Mouse (Mus musculus): ENCODE measurements around the gene Ccl6. TPM values are rescaled to one million over a fixed set of nuclear protein-coding genes. Genes with fewer than 3 reads are reported as not detected.

The Ccl6 gene
- polyA plus RNA-seq, 1 experiment: 10.4 TPM

- Histone ChIP-seq H3K27ac (ENCODE audit: control insufficient read depth, insufficient read depth, low read length) (no peak overlapping the region), H3K4me1 (replicated peaks; ENCODE audit: control insufficient read depth, insufficient read depth, low read length) (no peaks in the 10 kb centered on the region), H3K4me3 (ENCODE audit: control insufficient read depth, insufficient read depth, low read length) (no peak overlapping the region), H3K27me3 (ENCODE audit: control insufficient read depth, insufficient read depth, low read length) (no peaks in the 10 kb centered on the region), H3K36me3 (ENCODE audit: control insufficient read depth, insufficient read depth, low read length) (no peaks in the 10 kb centered on the region)
- no peak for DNase-seq
- TF ChIP-seq POLR2A (IDR thresholded peaks at IDR 0.05; ENCODE audit: control insufficient read depth, extremely low read depth, insufficient read depth, low read length, poor library complexity): no peak
- TF ChIP-seq CTCF (IDR thresholded peaks at IDR 0.05; ENCODE audit: borderline replicate concordance, control insufficient read depth, extremely low read depth, insufficient read depth, low read length, poor library complexity): no peak
- WGBS: 61% methylated on average over 2 of the region's 2 CpGs
Observed at GRCm38 (mm10) chr11:83584232-83584631, 8.7 kb downstream of the Ccl6 start.

DNA sequence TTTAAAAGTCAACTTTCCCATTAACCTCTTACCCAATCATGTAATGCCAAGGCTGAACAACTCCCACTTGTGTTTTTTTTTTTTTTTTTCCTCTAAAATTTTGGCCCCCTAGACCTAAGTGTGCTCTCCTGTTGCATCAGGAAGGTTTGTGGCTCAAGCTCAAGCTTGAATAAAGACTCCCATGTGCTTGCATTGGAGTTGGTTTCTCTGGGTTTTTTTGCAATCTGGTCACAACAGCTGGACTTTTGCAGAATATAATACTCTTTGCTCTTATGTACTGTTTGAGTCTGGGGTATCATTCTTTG lies 9.5 kb downstream of the Ccl6 start:
- H3K27me3 ChIP-seq (ENCODE audit: control insufficient read depth, insufficient read depth, low read length): no peaks in the 10 kb centered on the region
- no peak for DNase-seq
- H3K36me3 ChIP-seq (ENCODE audit: control insufficient read depth, insufficient read depth, low read length): no peaks in the 10 kb centered on the region
- no peaks in the 10 kb centered on the region for H3K4me1 ChIP-seq (replicated peaks; ENCODE audit: control insufficient read depth, insufficient read depth, low read length)
- TF ChIP-seq POLR2A (IDR thresholded peaks at IDR 0.05; ENCODE audit: control insufficient read depth, extremely low read depth, insufficient read depth, low read length, poor library complexity) (no peak), CTCF (IDR thresholded peaks at IDR 0.05; ENCODE audit: borderline replicate concordance, control insufficient read depth, extremely low read depth, insufficient read depth, low read length, poor library complexity) (no peak)
- no peak overlapping the region for H3K4me3 ChIP-seq (ENCODE audit: control insufficient read depth, insufficient read depth, low read length)
- no peak overlapping the region for H3K27ac ChIP-seq (ENCODE audit: control insufficient read depth, insufficient read depth, low read length)

DNA sequence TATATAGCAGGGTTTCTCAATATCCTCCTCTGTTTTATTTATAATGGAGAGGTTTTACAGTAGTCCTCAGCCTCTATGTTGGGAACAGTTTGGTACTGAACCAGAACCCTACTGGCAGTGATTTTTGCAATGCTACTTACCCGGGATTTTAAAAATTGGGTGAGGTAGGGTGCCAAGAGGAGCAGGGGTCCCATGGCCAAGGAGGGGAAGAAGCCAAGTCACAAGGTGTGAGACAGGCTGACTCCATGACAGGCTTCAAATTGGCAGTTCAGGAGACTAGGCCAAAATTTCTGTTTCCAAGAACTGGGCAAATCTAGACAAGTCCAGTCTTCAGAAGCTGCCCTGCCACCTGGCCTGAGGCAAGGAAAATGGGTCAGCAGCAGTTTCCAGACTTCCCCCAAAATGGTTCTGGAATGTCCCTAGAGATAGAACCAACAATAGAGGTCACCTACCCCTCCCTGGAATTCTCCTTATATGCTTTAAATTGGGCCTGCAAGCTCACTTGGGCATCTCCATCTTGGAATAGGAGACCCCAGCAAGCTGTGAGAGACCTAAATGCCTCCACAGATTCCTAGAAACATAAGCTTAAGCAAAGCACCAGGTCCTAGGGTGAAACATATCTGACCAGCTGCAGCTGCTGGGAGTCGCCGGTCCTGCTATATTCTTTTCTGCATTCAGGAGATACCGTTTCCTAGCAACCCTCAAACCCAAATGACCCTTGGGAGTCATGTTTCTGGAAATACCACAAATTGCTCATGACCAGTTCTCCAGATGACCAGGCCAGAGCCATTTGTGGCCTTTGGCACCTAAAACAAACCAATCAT lies 10.0 kb downstream of the Ccl6 start:
- H3K27ac ChIP-seq (ENCODE audit: control insufficient read depth, insufficient read depth, low read length): no peak overlapping the region
- H3K36me3 ChIP-seq (ENCODE audit: control insufficient read depth, insufficient read depth, low read length): no peaks in the 10 kb centered on the region
- H3K27me3 ChIP-seq (ENCODE audit: control insufficient read depth, insufficient read depth, low read length): no peaks in the 10 kb centered on the region
- H3K4me3 ChIP-seq (ENCODE audit: control insufficient read depth, insufficient read depth, low read length): no peak overlapping the region
- no peaks in the 10 kb centered on the region for H3K4me1 ChIP-seq (replicated peaks; ENCODE audit: control insufficient read depth, insufficient read depth, low read length)
- no peak for TF ChIP-seq POLR2A (IDR thresholded peaks at IDR 0.05; ENCODE audit: control insufficient read depth, extremely low read depth, insufficient read depth, low read length, poor library complexity)
- TF ChIP-seq CTCF (IDR thresholded peaks at IDR 0.05; ENCODE audit: borderline replicate concordance, control insufficient read depth, extremely low read depth, insufficient read depth, low read length, poor library complexity): no peak
- no peak for DNase-seq
- WGBS: 89% methylated on average over 4 of the region's 4 CpGs

DNA sequence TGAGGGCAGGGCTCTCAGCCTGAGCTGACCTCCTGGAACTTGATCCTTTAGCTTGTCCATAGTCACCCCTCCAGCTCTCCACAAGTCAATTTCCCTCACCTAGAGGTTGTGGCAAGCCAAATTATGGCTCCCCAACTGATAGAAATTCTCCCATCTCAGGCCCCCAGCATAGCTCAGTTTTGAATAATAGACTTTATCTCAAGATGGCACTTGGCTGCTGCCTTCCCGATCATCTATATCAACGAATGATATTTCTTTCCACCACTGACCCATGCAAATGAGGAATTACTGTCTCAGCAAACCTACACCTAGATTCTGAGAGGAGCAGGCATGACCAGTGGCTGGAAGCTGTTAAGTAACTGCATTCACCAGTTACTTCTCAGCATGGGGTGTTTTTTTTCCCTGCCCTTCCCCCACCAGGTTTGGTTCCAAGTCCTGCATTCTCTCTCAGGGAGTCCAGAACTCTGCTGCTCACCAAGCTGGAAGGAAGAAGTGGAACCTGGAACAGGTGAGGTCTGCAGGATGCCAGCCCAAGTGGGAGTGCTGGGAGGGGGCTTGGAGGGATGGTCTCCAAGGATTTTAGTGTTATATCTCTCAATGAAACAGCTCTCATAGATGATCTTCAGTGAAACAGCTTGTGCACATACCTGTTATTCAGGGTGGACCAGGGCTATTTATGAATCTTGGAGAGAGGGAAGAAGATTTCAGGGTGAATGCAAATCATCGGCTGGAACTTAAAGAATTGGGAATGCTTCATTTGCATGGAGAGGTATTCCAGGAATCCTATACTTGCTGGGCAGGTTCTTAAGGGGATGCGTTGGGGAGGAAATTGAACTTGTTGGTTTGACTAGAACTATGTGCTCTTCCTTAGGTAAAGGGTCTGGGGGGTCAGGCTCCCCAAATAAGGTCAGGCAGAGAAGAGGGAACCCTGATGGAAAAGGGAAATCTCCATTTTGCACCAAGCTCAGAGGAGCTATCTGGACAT lies 11.0 kb downstream of the Ccl6 start:
- no peaks in the 10 kb centered on the region for H3K27me3 ChIP-seq (ENCODE audit: control insufficient read depth, insufficient read depth, low read length)
- TF ChIP-seq POLR2A (IDR thresholded peaks at IDR 0.05; ENCODE audit: control insufficient read depth, extremely low read depth, insufficient read depth, low read length, poor library complexity): no peak
- no peak for TF ChIP-seq CTCF (IDR thresholded peaks at IDR 0.05; ENCODE audit: borderline replicate concordance, control insufficient read depth, extremely low read depth, insufficient read depth, low read length, poor library complexity)
- no peaks in the 10 kb centered on the region for H3K4me1 ChIP-seq (replicated peaks; ENCODE audit: control insufficient read depth, insufficient read depth, low read length)
- H3K27ac ChIP-seq (ENCODE audit: control insufficient read depth, insufficient read depth, low read length): no peak overlapping the region
- DNase-seq: no peak
- H3K36me3 ChIP-seq (ENCODE audit: control insufficient read depth, insufficient read depth, low read length): no peaks in the 10 kb centered on the region
- H3K4me3 ChIP-seq (ENCODE audit: control insufficient read depth, insufficient read depth, low read length): no peak overlapping the region
- 96% methylated on average over 4 of the region's 4 CpGs for WGBS

DNA sequence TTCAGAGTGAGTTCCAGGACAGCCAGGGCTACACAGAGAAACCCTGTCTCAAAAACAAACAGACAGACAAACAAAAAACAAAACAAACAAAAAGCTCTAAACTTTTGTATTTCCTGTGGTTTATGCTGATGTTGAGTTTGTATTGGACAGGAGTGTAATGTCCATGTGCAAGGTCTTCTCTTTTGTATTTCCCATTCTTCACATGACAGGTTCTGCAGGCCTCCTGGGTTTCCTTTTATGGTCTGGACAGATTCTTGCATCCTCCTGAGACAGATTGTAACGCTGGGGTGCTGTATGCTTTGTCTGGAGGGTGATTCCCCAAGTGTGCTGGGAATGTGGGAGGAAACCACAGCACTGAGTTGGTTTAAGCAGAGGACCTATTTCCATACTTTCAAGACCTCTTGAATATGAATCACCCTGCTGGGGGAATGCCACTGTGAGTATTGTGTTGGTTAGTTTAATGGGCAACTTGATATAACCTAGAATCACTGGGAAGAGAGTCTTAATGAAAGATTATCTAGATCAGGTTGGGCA lies 12.1 kb downstream of the Ccl6 start:
- H3K27ac ChIP-seq (ENCODE audit: control insufficient read depth, insufficient read depth, low read length): no peak overlapping the region
- H3K36me3 ChIP-seq (ENCODE audit: control insufficient read depth, insufficient read depth, low read length): no peaks in the 10 kb centered on the region
- 62% methylated on average over 1 of the region's 1 CpGs for WGBS
- no peaks in the 10 kb centered on the region for H3K27me3 ChIP-seq (ENCODE audit: control insufficient read depth, insufficient read depth, low read length)
- H3K4me3 ChIP-seq (ENCODE audit: control insufficient read depth, insufficient read depth, low read length): no peak overlapping the region
- H3K4me1 ChIP-seq (replicated peaks; ENCODE audit: control insufficient read depth, insufficient read depth, low read length): no peaks in the 10 kb centered on the region
- DNase-seq: no peak
- TF ChIP-seq POLR2A (IDR thresholded peaks at IDR 0.05; ENCODE audit: control insufficient read depth, extremely low read depth, insufficient read depth, low read length, poor library complexity) (no peak), CTCF (IDR thresholded peaks at IDR 0.05; ENCODE audit: borderline replicate concordance, control insufficient read depth, extremely low read depth, insufficient read depth, low read length, poor library complexity) (no peak)

DNA sequence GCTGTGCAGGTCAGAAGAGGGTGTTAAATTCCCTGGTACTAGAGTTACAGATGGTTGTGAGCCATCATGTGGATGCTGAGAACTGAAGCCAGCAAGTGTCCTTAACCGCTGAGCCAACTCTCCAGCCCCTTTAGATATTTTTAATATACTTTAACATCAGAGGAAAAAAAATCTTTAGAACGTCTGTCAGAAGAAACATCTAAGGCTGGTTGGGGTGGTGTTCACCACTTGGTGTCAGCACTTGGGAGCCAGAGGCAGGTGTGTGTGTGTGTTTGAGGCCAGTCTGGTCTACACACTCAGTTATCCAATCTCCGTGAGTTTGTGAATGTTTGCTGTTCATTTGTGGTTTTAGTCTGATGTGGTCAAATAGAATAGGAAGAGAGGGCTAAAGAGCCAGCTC lies 13.9 kb downstream of the Ccl6 start:
- TF ChIP-seq CTCF (IDR thresholded peaks at IDR 0.05; ENCODE audit: borderline replicate concordance, control insufficient read depth, extremely low read depth, insufficient read depth, low read length, poor library complexity) (no peak), POLR2A (IDR thresholded peaks at IDR 0.05; ENCODE audit: control insufficient read depth, extremely low read depth, insufficient read depth, low read length, poor library complexity) (no peak)
- no peak for DNase-seq
- WGBS: 16% methylated on average over 3 of the region's 3 CpGs
- H3K4me1 ChIP-seq (replicated peaks; ENCODE audit: control insufficient read depth, insufficient read depth, low read length): no peaks in the 10 kb centered on the region
- no peaks in the 10 kb centered on the region for H3K27me3 ChIP-seq (ENCODE audit: control insufficient read depth, insufficient read depth, low read length)
- H3K4me3 ChIP-seq (ENCODE audit: control insufficient read depth, insufficient read depth, low read length): no peak overlapping the region
- H3K27ac ChIP-seq (ENCODE audit: control insufficient read depth, insufficient read depth, low read length): no peak overlapping the region
- no peaks in the 10 kb centered on the region for H3K36me3 ChIP-seq (ENCODE audit: control insufficient read depth, insufficient read depth, low read length)
